ENCODE assay signal across 14 mouse cellular contexts in the genomic region with DNA sequence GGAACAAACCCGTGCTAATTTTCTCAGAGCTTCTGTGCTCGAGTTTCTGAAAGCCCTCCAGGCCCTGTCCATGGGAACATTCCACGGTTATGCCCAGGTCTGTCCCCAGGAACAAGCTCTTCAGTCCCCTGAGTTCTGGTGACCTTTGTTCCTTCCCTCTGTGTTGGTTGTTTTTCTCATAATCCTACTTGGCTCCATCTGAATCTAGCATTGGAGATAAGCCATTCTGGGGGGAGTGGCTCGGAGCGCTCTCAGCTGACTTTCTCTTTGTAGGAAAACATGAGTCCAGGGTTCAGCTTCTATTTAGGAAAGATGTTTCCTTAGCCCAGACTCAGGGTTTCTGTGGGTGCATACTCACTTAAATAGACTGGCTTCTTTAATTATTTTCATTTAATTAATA. TPM values are rescaled to one million over a fixed set of nuclear protein-coding genes. Genes with fewer than 3 reads are reported as not detected.
A peak's percentile ranks its signal among the peaks of the same experiment; 100 is the strongest.
DNase-seq lines count a peak whose midpoint lies in the region; ATAC-seq lines count a peak whose summit lies in the region.
"Had no signal": no experiment of that assay in that cellular context is flagged by ENCODE, and none has a peak within 500 bp of the region (broad histone marks: within the 10 kb centered on the region; RNA-seq: fewer than 3 reads in every experiment).

No protein-coding gene starts in this region.

- H3K4me2 ChIP-seq in kidney, embryonic 15.5 days, result no peak overlapping the region
- H3K4me2 ChIP-seq: limb, embryonic 13.5 days; lung, embryonic 15.5 days; midbrain, embryonic 13.5 days had no signal

- intact Hi-C loops in heart, postnatal 36 days (cut with DNase I), result no loop called here

- no peak for ATAC-seq in kidney, embryonic 15.5 days (replicated peaks; ENCODE audit: low FRiP score)
- ATAC-seq: midbrain, embryonic 13.5 days had no signal

- no peaks in the 10 kb centered on the region for H3K4me1 ChIP-seq in kidney, embryonic 15.5 days
- H3K4me1 ChIP-seq: hindbrain, embryonic 10.5 days; lung, embryonic 15.5 days; midbrain, embryonic 13.5 days had no signal

- H3K36me3 ChIP-seq in kidney, embryonic 15.5 days, result no peaks in the 10 kb centered on the region
- H3K36me3 ChIP-seq: hindbrain, embryonic 10.5 days; limb, embryonic 13.5 days; lung, embryonic 15.5 days; midbrain, embryonic 13.5 days had no signal

- 84% methylated on average over 5 of the region's 5 CpGs for WGBS in kidney, embryonic 15.5 days

- no peak overlapping the region for H3K27ac ChIP-seq in kidney, embryonic 15.5 days
- H3K27ac ChIP-seq: hindbrain, embryonic 10.5 days; limb, embryonic 13.5 days; lung, embryonic 15.5 days; midbrain, embryonic 13.5 days had no signal

- no peak overlapping the region for H3K4me3 ChIP-seq in kidney, embryonic 15.5 days (replicated peaks)
- H3K4me3 ChIP-seq: hindbrain, embryonic 10.5 days; limb, embryonic 13.5 days; lung, embryonic 15.5 days; midbrain, embryonic 13.5 days had no signal

- DNase-seq in adrenal gland, postnatal 10 days, result peak; percentile 49
- DNase-seq in adrenal gland, adult 8-10 months, result no peak
- DNase-seq in kidney, adult 11 months, result peak; percentile 30
- peak; percentile 6 to 18 for DNase-seq in heart, postnatal 36 days
- DNase-seq in skeletal muscle tissue, adult 2 months (ENCODE audit: low read depth, low spot score), result peak; percentile 27
- no peak for DNase-seq in frontal cortex, postnatal 25 days (ENCODE audit: low spot score in 2 of 2)
- DNase-seq in ovary, adult 18-20 months (ENCODE audit: low spot score), result no peak
- DNase-seq: cerebellum, adult 11-12 months; spleen, adult 18-20 months had no signal

- H3K9ac ChIP-seq in kidney, embryonic 15.5 days, result no peak overlapping the region
- H3K9ac ChIP-seq: limb, embryonic 13.5 days; lung, embryonic 15.5 days; midbrain, embryonic 13.5 days had no signal

- no peaks in the 10 kb centered on the region for H3K27me3 ChIP-seq in kidney, embryonic 15.5 days
- H3K27me3 ChIP-seq: limb, embryonic 13.5 days; lung, embryonic 15.5 days; midbrain, embryonic 13.5 days had no signal

- H3K9me3 ChIP-seq in kidney, embryonic 15.5 days (replicated peaks), result no peaks in the 10 kb centered on the region
- H3K9me3 ChIP-seq: hindbrain, embryonic 10.5 days; limb, embryonic 13.5 days; lung, embryonic 15.5 days; midbrain, embryonic 13.5 days had no signal

RNA-seq across cellular contexts. Expression of gene Pde3a, which starts 58.7 kb away (rescaled TPM):
- total RNA-seq in adrenal gland, postnatal 10 days (2021), result 10 to 100 TPM; 15.7 to 17.8 TPM
- 10 to 100 TPM; 10.4 to 20.4 (median 13.6) TPM for total RNA-seq in adrenal gland, adult 8-10 months (2022)
- 10.5 and 12.0 TPM in 2 replicates for polyA plus RNA-seq in kidney, embryonic 15.5 days (2015; fragmentation: Nextera tagmentation; extraction: Ambion mirVana)
- 10 to 100 TPM; 51.1 to 64.5 TPM for total RNA-seq in heart, postnatal 36 days (2021)

Comparison
In these comparisons a context has a peak if more than half of its experiments do, and no peak if none do; other contexts are left out.
1. DNase-seq: peak in adrenal gland, postnatal 10 days (single experiment), kidney, adult 11 months (single experiment), heart, postnatal 36 days (2 of 2) and skeletal muscle tissue, adult 2 months (single experiment); none in adrenal gland, adult 8-10 months (single experiment), frontal cortex, postnatal 25 days (0 of 2) and ovary, adult 18-20 months (single experiment).